Mouse (Mus musculus) lung, postnatal 0 days (tissue): Measurements from ENCODE around the gene Crocc.

Experiments used
- CTCF ChIP-seq: IDR thresholded peaks from 2 replicates; pipeline ENCODE4 v1.5.1; 2016; ENCODE audit warnings: antibody characterized with exemption, mild to moderate bottlenecking
- EP300 ChIP-seq: IDR thresholded peaks from 2 replicates; pipeline ENCODE4 v1.6.1; 2016; ENCODE audit warnings: antibody characterized with exemption, mild to moderate bottlenecking, control low read depth

GRCm38 (mm10) chr4:141015356-141015755 lies 45.0 kb downstream of the Crocc start:
- TF ChIP-seq CTCF = no peak
- TF ChIP-seq EP300 = no peak
